12 mouse cellular contexts compared by ENCODE assay signal in genomic region chr5:149909108-149909739, GRCm38 (mm10).
DNase-seq lines count a peak whose midpoint lies in the region; ATAC-seq and TF ChIP-seq lines count a peak whose summit lies in the region.
"Had no signal": no experiment of that assay in that cellular context is flagged by ENCODE, and none has a peak within 500 bp of the region (broad histone marks: within the 10 kb centered on the region; RNA-seq: fewer than 3 reads in every experiment).

No protein-coding gene starts in this region.

- H3K27me3 ChIP-seq in heart, postnatal 0 days (ENCODE audit: control insufficient read depth, insufficient read depth, low read length) = no peaks in the 10 kb centered on the region
- no peaks in the 10 kb centered on the region for H3K27me3 ChIP-seq in limb, embryonic 11.5 days (ENCODE audit: control insufficient read depth, insufficient read depth, low read length)
- H3K27me3 ChIP-seq: forebrain, embryonic 13.5 days had no signal

- no peaks in the 10 kb centered on the region for H3K9me3 ChIP-seq in heart, postnatal 0 days (replicated peaks; ENCODE audit: control insufficient read depth, low read length)
- no peaks in the 10 kb centered on the region for H3K9me3 ChIP-seq in limb, embryonic 11.5 days (ENCODE audit: control insufficient read depth, low read length)
- H3K9me3 ChIP-seq: forebrain, embryonic 13.5 days had no signal

- no peak for TF ChIP-seq EP300 in heart, postnatal 0 days (IDR thresholded peaks at IDR 0.05; ENCODE audit: low read depth)

- TF ChIP-seq CTCF in heart, postnatal 0 days (IDR thresholded peaks at IDR 0.05; ENCODE audit: low read depth) = no peak

- H3K4me1 ChIP-seq in heart, postnatal 0 days (ENCODE audit: control insufficient read depth, insufficient read depth) = peaks cover 13% of the 10 kb centered on the region
- H3K4me1 ChIP-seq in limb, embryonic 11.5 days (ENCODE audit: control insufficient read depth, insufficient read depth, low read length) = no peaks in the 10 kb centered on the region; the same call in 1 of the 2 replicates
- H3K4me1 ChIP-seq: forebrain, embryonic 13.5 days had no signal

- ATAC-seq in heart, postnatal 0 days (ENCODE audit: insufficient read depth, low read depth) = peak; percentile 70
- no peak for ATAC-seq in limb, embryonic 11.5 days (ENCODE audit: insufficient number of reproducible peaks, low FRiP score, low TSS enrichment, low read depth)
- ATAC-seq: forebrain, embryonic 13.5 days; intestine, postnatal 0 days had no signal

- peak; percentile 11 for DNase-seq in adrenal gland, postnatal 10 days
- DNase-seq in adrenal gland, postnatal 4 days (ENCODE audit: low spot score in 2 of 2) = no peak
- peak; percentile 16 to 19 for DNase-seq in adrenal gland, postnatal 36 days
- DNase-seq in heart, postnatal 0 days (ENCODE audit: low spot score) = peak; percentile 54
- DNase-seq in limb, embryonic 11.5 days (ENCODE audit: low spot score) = peak; percentile 46
- no peak for DNase-seq in layer of hippocampus, adult 8-10 months (ENCODE audit: low spot score in 2 of 2)
- DNase-seq in lung, postnatal 14 days = no peak
- no peak for DNase-seq in layer of hippocampus, postnatal 36 days
- DNase-seq: cerebellum, adult 18-20 months; lung, adult 2 months had no signal

- H3K9ac ChIP-seq in heart, postnatal 0 days (replicated peaks; ENCODE audit: low read depth, low read length) = no peak overlapping the region
- no peak overlapping the region for H3K9ac ChIP-seq in limb, embryonic 11.5 days (ENCODE audit: low read length)
- H3K9ac ChIP-seq: forebrain, embryonic 13.5 days had no signal

- no peak overlapping the region for H3K4me2 ChIP-seq in heart, postnatal 0 days (ENCODE audit: low read depth, low read length)
- H3K4me2 ChIP-seq in limb, embryonic 11.5 days (ENCODE audit: low read depth, severe bottlenecking) = no peak overlapping the region
- H3K4me2 ChIP-seq: forebrain, embryonic 13.5 days had no signal

- H3K4me3 ChIP-seq in heart, postnatal 0 days (ENCODE audit: low read depth, low read length) = no peak overlapping the region
- H3K4me3 ChIP-seq in limb, embryonic 11.5 days (ENCODE audit: low read depth, low read length) = no peak overlapping the region
- H3K4me3 ChIP-seq: forebrain, embryonic 13.5 days had no signal

- H3K36me3 ChIP-seq in heart, postnatal 0 days (replicated peaks; ENCODE audit: control insufficient read depth, insufficient read depth, low read length) = no peaks in the 10 kb centered on the region
- no peaks in the 10 kb centered on the region for H3K36me3 ChIP-seq in limb, embryonic 11.5 days (ENCODE audit: control insufficient read depth, insufficient read depth, low read length)

- peak overlapping the region; percentile 63 for H3K27ac ChIP-seq in heart, postnatal 0 days (ENCODE audit: low read depth)
- H3K27ac ChIP-seq in limb, embryonic 11.5 days (replicated peaks; ENCODE audit: low read depth, low read length) = no peak overlapping the region
- H3K27ac ChIP-seq: forebrain, embryonic 13.5 days had no signal

- WGBS in heart, postnatal 0 days = 39% methylated on average over 13 of the region's 13 CpGs
- 35% methylated on average over 13 of the region's 13 CpGs for WGBS in limb, embryonic 11.5 days

Comparison
In these comparisons a context has a peak if more than half of its experiments do, and no peak if none do; other contexts are left out.
1. DNase-seq: peak in adrenal gland, postnatal 10 days (single experiment), adrenal gland, postnatal 36 days (2 of 2), heart, postnatal 0 days (single experiment) and limb, embryonic 11.5 days (single experiment); none in adrenal gland, postnatal 4 days (0 of 2), layer of hippocampus, adult 8-10 months (0 of 2), lung, postnatal 14 days (single experiment) and layer of hippocampus, postnatal 36 days (0 of 2).